Mouse (Mus musculus) right cerebral cortex, postnatal 10 days (tissue): Measurements from ENCODE around the gene Vmn2r5.
"Not testable (repeated sequence)": the region's sequence is repeated elsewhere in the genome, so short reads cannot be mapped to it uniquely, and the experiment has no call there.

Experiments
- DNase-seq, 2 experiments: peaks; one replicate each; pipeline ENCODE4 v3.0.0; 2021; ENCODE audit warnings: low spot score in 2 of 2

Gene Vmn2r5

DNA sequence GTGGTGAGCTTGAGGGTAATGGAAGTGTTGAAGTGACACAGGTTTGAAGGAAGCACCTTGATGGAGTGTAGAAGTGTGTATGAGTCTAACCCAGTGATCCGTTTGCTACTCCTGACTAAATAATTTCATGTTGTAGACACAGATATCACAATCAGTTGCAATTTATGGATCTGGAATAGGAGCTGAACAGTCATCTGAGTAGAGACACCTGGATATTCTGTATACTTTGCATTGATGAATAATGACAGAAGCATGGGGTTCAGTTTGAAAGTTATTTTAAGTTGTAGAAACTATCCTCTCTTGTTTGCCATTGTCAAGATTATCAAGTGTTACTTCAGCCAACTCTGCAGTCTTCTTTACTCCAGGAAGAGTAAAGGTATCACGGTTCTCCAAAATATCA is at the start of gene Vmn2r5:
Gene Vmn2r5 (minus strand): TSS at position 101 of the 400 bp plus-strand sequence.
- not testable (repeated sequence) for DNase-seq

DNA sequence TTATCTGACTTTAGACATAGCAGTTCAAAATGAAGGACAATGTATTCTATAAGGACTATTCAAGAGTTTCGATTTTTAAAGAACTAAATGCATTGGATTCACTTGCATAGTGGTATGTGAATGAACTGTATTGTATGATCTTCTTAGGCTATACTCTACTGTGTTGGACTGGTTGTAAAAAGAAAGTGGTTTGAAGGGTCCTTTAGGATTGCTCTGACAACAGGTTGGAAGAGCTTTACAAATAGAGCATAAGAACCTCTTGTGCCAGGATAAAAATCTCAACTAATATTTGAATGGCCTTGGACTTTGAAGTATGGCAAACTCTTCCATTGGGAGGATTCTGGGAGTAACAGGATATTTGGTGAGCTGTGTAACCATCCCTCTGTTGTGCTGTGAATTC is 13.9 kb upstream of the Vmn2r5 start:
- DNase-seq: not testable (repeated sequence)
